Mouse (Mus musculus) liver, embryonic 14.5 days (tissue): ENCODE measurements at regions not wholly inside any gene's neighbourhood (a gene's known extent, or its start where the extent isn't known, plus 50 kb on each side); places are given as distances from the start of the nearest gene placed in this dataset.

ENCODE experiments used
- CTCF ChIP-seq: IDR thresholded peaks from 2 replicates; pipeline ENCODE4 v1.5.1; 2016; ENCODE audit warnings: antibody characterized with exemption, low read depth, control low read depth
- EP300 ChIP-seq: IDR thresholded peaks from 2 replicates; pipeline ENCODE4 v1.6.1; 2016; ENCODE audit warnings: antibody characterized with exemption, low read depth

DNA sequence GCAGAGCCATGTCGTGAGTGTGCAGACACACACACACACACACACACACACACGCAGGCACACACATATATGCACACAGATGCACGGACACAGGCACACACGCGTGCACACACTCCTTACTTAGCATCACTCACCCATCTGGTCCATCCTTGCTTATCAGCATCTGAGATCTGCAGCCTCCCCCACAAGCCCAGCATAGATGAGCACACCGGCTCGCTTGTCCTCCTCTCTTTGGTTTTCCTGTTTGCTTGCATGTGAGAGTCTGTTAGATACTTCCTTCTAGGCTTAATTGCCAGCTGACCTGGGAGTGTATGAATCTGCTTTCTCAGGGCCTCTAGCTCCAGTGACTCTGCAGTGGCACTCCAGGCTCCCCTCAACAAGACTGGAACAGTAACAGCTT is 137.8 kb downstream of the Kdr start:
- TF ChIP-seq EP300 = no peak
- no peak for TF ChIP-seq CTCF
